Mouse (Mus musculus): Measurements from ENCODE around the gene Sstr4. TPM values are rescaled to one million over a fixed set of nuclear protein-coding genes. Genes with fewer than 3 reads are reported as not detected.

The Sstr4 gene
- polyA plus RNA-seq (2021; fragmentation: Nextera tagmentation): 34.9 and 41.7 TPM in 2 replicates
- long read RNA-seq, experiment 1, partial matches to known transcripts: 0 of 9 reads
- long read RNA-seq, experiment 1, other reads (novel, unspliced or antisense): 6 of 9 reads
- long read RNA-seq, experiment 2, transcript Sstr4-201 (1 exons, 1,424 nt): major isoform, 76 of 95 reads
- long read RNA-seq, experiment 2, partial matches to known transcripts: 1 of 95 reads
- long read RNA-seq, experiment 2, other reads (novel, unspliced or antisense): 18 of 95 reads

GRCm38 (mm10) chr2:148395131-148396051, at the start of gene Sstr4:
Sstr4 (plus strand) TSS chr2:148395344.

DNA sequence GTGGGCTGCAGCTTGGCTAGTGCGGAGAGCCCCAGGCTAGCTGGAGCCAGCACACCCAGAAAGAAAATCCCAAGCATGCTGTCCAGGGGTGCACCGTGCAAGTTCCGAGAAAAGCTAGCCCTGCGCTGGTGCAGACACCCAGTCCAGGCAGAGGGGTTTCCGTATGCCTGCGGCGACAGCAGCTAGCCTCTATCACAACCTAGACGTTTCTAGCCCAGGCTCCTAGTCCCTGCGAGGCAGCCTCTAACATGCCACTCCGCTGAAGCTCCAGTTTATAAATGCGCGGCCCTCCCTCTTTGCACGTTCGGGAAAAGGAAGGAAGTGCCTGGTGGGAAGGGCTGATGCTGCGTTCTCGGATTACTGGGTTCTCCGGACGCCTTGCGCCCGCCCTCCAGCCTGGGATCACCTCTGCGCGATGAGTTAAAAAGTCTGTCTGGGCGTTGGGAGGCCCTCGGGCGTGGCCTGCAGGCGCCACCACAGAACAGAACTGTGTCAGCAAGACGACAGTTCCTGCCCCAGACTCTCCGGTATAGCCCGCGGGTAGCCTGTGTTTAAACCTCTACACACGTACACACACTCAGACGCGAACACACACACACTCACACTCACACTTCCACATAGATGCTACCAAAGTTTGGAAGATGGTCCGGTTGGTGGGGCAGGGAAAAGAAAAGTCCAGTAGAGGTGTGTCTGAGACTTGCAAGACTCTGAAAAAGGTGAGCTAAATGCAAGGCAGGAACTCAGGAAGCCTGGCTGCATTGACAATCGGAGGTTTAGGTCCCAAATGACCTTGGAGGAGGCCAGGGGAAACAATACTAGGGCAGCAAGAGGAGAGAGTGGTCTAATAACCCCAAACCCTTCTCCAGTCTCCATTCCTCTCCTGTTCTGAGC, 13.0 kb downstream of the Sstr4 start, which contains the start of gene Thbd:
TSS of gene Thbd (minus strand) at position 319 of the 891 bp plus-strand sequence.

GRCm38 (mm10) chr2:148443249-148443958, 48.3 kb downstream of the Sstr4 start, which contains the start of gene Cd93:
Cd93 (minus strand) TSS chr2:148443563.

Other genes with a start within 250 kb of the Sstr4 start
- gene Thbd, start 12.8 kb downstream of the Sstr4 start, polyA plus RNA-seq (2021; fragmentation: Nextera tagmentation): 1.9 and 2.1 TPM in 2 replicates
- 0.79 and 1.0 TPM in 2 replicates for gene Cd93, start 48.2 kb downstream of the Sstr4 start, polyA plus RNA-seq (2021; fragmentation: Nextera tagmentation)